Mouse (Mus musculus): ENCODE measurements around the gene Clasp2. TPM values are rescaled to one million over a fixed set of nuclear protein-coding genes. Genes with fewer than 3 reads are reported as not detected.

Gene Clasp2
- total and polyA plus RNA-seq, 3 experiments, result 28.7 to 209 (median 30.8) TPM

- Histone ChIP-seq H3K9ac (ENCODE audit: control insufficient read depth, low read depth, low read length, poor library complexity, severe bottlenecking) (no peak overlapping the region), H3K4me3 (ENCODE audit: control insufficient read depth in 1 of 2, insufficient read depth in 1 of 2, low read depth in 2 of 2, low read length in 2 of 2) (no peak overlapping the region), H3K36me3 (ENCODE audit: control insufficient read depth in 1 of 2, insufficient read depth in 2 of 2, low read length in 2 of 2) (peaks cover 10 to 15% of the 10 kb centered on the region in 2 experiments), H3K9me3 (replicated peaks; ENCODE audit: insufficient read depth, low read length) (no peaks in the 10 kb centered on the region), H3K27ac (ENCODE audit: control insufficient read depth, low read depth, low read length) (no peak overlapping the region), H3K4me1 (ENCODE audit: control insufficient read depth in 1 of 2, insufficient read depth in 2 of 2, low read length in 2 of 2) (peaks cover 8 to 16% of the 10 kb centered on the region in 2 experiments), H3K27me3 (ENCODE audit: control insufficient read depth in 1 of 2, insufficient read depth in 2 of 2, low read length in 2 of 2) (no peaks in the 10 kb centered on the region), H3K79me2 (ENCODE audit: control insufficient read depth, insufficient read depth, low read length, poor library complexity) (peaks cover 49% of the 10 kb centered on the region)
- TF ChIP-seq ZC3H11A (IDR thresholded peaks at IDR 0.05; ENCODE audit: low read depth, low read length), result no peak
- TF ChIP-seq USF1 (IDR thresholded peaks at IDR 0.05; ENCODE audit: low read depth, low read length), result no peak
- TF ChIP-seq MAFK (IDR thresholded peaks at IDR 0.05; ENCODE audit: borderline replicate concordance, low read depth, low read length), result no peak
- no peak for TF ChIP-seq ELF1 (IDR thresholded peaks at IDR 0.05; ENCODE audit: low read depth, low read length)
- no peak for TF ChIP-seq GATA1 (IDR thresholded peaks at IDR 0.05; ENCODE audit: low read depth, low read length)
- TF ChIP-seq RAD21 (IDR thresholded peaks at IDR 0.05; ENCODE audit: low read depth, low read length), result no peak
- no peak for TF ChIP-seq POLR2A (IDR thresholded peaks at IDR 0.05; ENCODE audit: control insufficient read depth in 1 of 2, insufficient read depth in 1 of 2, low read depth in 1 of 2, low read length in 2 of 2, poor library complexity in 1 of 2)
- no peak for TF ChIP-seq E2F4 (IDR thresholded peaks at IDR 0.05; ENCODE audit: borderline replicate concordance, low read depth, low read length)
- no peak for TF ChIP-seq CHD1 (IDR thresholded peaks at IDR 0.05; ENCODE audit: low read depth, low read length)
- TF ChIP-seq MYB (IDR thresholded peaks at IDR 0.05; ENCODE audit: low read depth, low read length), result no peak
- TF ChIP-seq MAX (IDR thresholded peaks at IDR 0.05; ENCODE audit: low read length), result no peak
- DNase-seq (ENCODE audit: low read depth, low spot score), result no peak
Observed at GRCm38 (mm10) chr9:113701441-113702160, 39.7 kb upstream of the Clasp2 start.

GRCm38 (mm10) chr9:113706108-113706507, 35.2 kb upstream of the Clasp2 start:
- no peaks in the 10 kb centered on the region for H3K9me3 ChIP-seq (replicated peaks; ENCODE audit: insufficient read depth, low read length)
- H3K9ac ChIP-seq (ENCODE audit: control insufficient read depth, low read depth, low read length, poor library complexity, severe bottlenecking), result no peak overlapping the region
- peaks cover 2 to 23% of the 10 kb centered on the region in 2 experiments; a peak in 3 of 4 replicates for H3K36me3 ChIP-seq (ENCODE audit: control insufficient read depth in 1 of 2, insufficient read depth in 2 of 2, low read length in 2 of 2)
- TF ChIP-seq MYC (IDR thresholded peaks at IDR 0.05; ENCODE audit: low read depth, low read length) (no peak), SMC3 (IDR thresholded peaks at IDR 0.05; ENCODE audit: low read depth, low read length) (no peak), BHLHE40 (IDR thresholded peaks at IDR 0.05; ENCODE audit: borderline replicate concordance, low read depth, low read length) (no peak), POLR2AphosphoS2 (IDR thresholded peaks at IDR 0.05; ENCODE audit: low read length) (no peak), POLR2AphosphoS5 (IDR thresholded peaks at IDR 0.05; ENCODE audit: borderline replicate concordance, low read depth, low read length) (no peak), RCOR1 (IDR thresholded peaks at IDR 0.05; ENCODE audit: low read depth, low read length) (no peak; the same call in 1 of the 2 replicates)
- H3K27ac ChIP-seq (ENCODE audit: control insufficient read depth, low read depth, low read length), result no peak overlapping the region
- no peaks in the 10 kb centered on the region for H3K27me3 ChIP-seq (ENCODE audit: control insufficient read depth in 1 of 2, insufficient read depth in 2 of 2, low read length in 2 of 2)
- DNase-seq (ENCODE audit: low read depth, low spot score), result peak; percentile 9
- H3K4me3 ChIP-seq (ENCODE audit: control insufficient read depth in 1 of 2, insufficient read depth in 1 of 2, low read depth in 2 of 2, low read length in 2 of 2), result peak overlapping the region; percentile 78 to 94; a peak in 2 of 4 replicates
- H3K79me2 ChIP-seq (ENCODE audit: control insufficient read depth, insufficient read depth, low read length, poor library complexity), result peaks cover 63% of the 10 kb centered on the region
- peaks cover 14 to 23% of the 10 kb centered on the region in 2 experiments for H3K4me1 ChIP-seq (ENCODE audit: control insufficient read depth in 1 of 2, insufficient read depth in 2 of 2, low read length in 2 of 2)

All from MEL (cell line).